Mouse (Mus musculus): Measurements from ENCODE around the gene Gm45808. TPM values are rescaled to one million over a fixed set of nuclear protein-coding genes. Genes with fewer than 3 reads are reported as not detected.
A peak's percentile ranks its signal among the peaks of the same experiment; 100 is the strongest.
"Not testable (repeated sequence)": the region's sequence is repeated elsewhere in the genome, so short reads cannot be mapped to it uniquely, and the experiment has no call there.

Gene Gm45808
- polyA plus RNA-seq, 1 experiment from 2014 or later, result not detected

- Histone ChIP-seq H3K4me1 (ENCODE audit: insufficient read depth, low read depth, low read length) (peaks cover 6% of the 10 kb centered on the region; the same call in 1 of the 2 replicates), H3K27me3 (replicated peaks; ENCODE audit: insufficient read depth, low read length) (no peaks in the 10 kb centered on the region), H3K36me3 (ENCODE audit: insufficient read depth, low read length) (peaks cover 6% of the 10 kb centered on the region; the same call in 1 of the 2 replicates), H3K27ac (ENCODE audit: low read length) (peak within 1 kb of the TSS; percentile 57), H3K9me3 (ENCODE audit: low read length) (no peaks in the 10 kb centered on the region), H3K4me2 (replicated peaks; ENCODE audit: low read depth, low read length) (peak within 1 kb of the TSS; percentile 86), H3K9ac (replicated peaks; ENCODE audit: low read depth) (peak within 1 kb of the TSS; percentile 63), H3K4me3 (ENCODE audit: low read depth, low read length) (peak within 1 kb of the TSS; percentile 79)
- peak; percentile 92 for ATAC-seq
- WGBS, result under 1% methylated on average over 49 of the region's 58 CpGs
- DNase-seq (ENCODE audit: low spot score), result peak; percentile 99
- TF ChIP-seq CTCF (IDR thresholded peaks at IDR 0.05) (peak; percentile 40), EP300 (IDR thresholded peaks at IDR 0.05) (no peak)
Observed at GRCm38 (mm10) chr7:45466283-45467089, 20.1 kb downstream of the Gm45808 start, which contains the start of gene Bax. Bax (minus strand) TSS chr7:45466898.

DNA sequence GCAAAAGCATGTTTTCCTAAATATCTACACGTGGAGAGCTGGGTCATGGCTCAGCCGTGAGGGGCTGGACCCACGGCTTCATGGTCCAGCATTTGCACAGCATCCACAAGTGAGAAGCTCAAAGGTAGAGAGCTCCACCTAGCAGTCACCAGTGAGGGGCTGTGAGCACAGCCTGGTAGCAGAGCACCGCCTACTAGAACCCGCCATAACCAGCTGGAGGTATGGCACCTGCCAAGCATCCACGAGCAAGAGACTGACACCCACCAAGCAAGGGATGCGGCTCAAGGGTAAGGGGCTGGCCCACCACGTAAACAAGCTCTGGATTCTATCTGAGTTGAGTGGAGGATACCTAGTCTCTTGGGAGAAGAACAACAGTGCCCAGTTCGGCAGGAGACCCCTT lies 21.1 kb downstream of the Gm45808 start:
- DNase-seq (ENCODE audit: low spot score) (no peak), ATAC-seq (no peak)
- TF ChIP-seq EP300 (IDR thresholded peaks at IDR 0.05) (no peak), CTCF (IDR thresholded peaks at IDR 0.05) (no peak; the same call in 1 of the 2 replicates)
- H3K36me3 ChIP-seq (ENCODE audit: insufficient read depth, low read length), result peaks cover 6% of the 10 kb centered on the region; the same call in 1 of the 2 replicates
- no peaks in the 10 kb centered on the region for H3K9me3 ChIP-seq (ENCODE audit: low read length)
- 72% methylated on average over 9 of the region's 9 CpGs for WGBS
- no peaks in the 10 kb centered on the region for H3K27me3 ChIP-seq (replicated peaks; ENCODE audit: insufficient read depth, low read length)
- peaks cover 11% of the 10 kb centered on the region; the same call in 1 of the 2 replicates for H3K4me1 ChIP-seq (ENCODE audit: insufficient read depth, low read depth, low read length)
- no peak overlapping the region for H3K4me3 ChIP-seq (ENCODE audit: low read depth, low read length)
- H3K9ac ChIP-seq (replicated peaks; ENCODE audit: low read depth), result no peak overlapping the region
- peak overlapping the region; percentile 86; the same call in 1 of the 2 replicates for H3K4me2 ChIP-seq (replicated peaks; ENCODE audit: low read depth, low read length)
- H3K27ac ChIP-seq (ENCODE audit: low read length), result no peak overlapping the region

DNA sequence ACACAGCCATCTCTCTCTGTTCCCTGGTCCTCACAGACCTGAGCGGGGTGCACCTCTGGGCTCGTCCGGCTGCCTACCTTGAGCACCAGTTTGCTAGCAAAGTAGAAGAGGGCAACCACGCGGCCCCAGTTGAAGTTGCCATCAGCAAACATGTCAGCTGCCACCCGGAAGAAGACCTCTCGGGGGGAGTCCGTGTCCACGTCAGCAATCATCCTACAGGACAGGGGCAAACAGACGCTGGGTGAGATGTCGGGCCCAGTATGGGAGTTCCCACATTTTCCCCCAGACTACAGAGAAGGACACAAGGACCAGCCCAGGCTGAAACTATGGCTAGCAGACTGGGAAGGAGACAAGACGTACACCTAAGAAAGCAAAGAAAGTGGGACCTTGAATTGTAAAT lies 21.5 kb downstream of the Gm45808 start:
- TF ChIP-seq CTCF (IDR thresholded peaks at IDR 0.05) (no peak), EP300 (IDR thresholded peaks at IDR 0.05) (no peak)
- Histone ChIP-seq H3K4me2 (replicated peaks; ENCODE audit: low read depth, low read length) (no peak overlapping the region), H3K36me3 (ENCODE audit: insufficient read depth, low read length) (peaks cover 6% of the 10 kb centered on the region; the same call in 1 of the 2 replicates), H3K4me3 (ENCODE audit: low read depth, low read length) (no peak overlapping the region), H3K4me1 (ENCODE audit: insufficient read depth, low read depth, low read length) (peaks cover 16% of the 10 kb centered on the region; the same call in 1 of the 2 replicates), H3K27ac (ENCODE audit: low read length) (no peak overlapping the region), H3K9ac (replicated peaks; ENCODE audit: low read depth) (no peak overlapping the region), H3K9me3 (ENCODE audit: low read length) (no peaks in the 10 kb centered on the region), H3K27me3 (replicated peaks; ENCODE audit: insufficient read depth, low read length) (no peaks in the 10 kb centered on the region)
- WGBS, result 93% methylated on average over 12 of the region's 12 CpGs
- DNase-seq (ENCODE audit: low spot score) (no peak), ATAC-seq (no peak)

DNA sequence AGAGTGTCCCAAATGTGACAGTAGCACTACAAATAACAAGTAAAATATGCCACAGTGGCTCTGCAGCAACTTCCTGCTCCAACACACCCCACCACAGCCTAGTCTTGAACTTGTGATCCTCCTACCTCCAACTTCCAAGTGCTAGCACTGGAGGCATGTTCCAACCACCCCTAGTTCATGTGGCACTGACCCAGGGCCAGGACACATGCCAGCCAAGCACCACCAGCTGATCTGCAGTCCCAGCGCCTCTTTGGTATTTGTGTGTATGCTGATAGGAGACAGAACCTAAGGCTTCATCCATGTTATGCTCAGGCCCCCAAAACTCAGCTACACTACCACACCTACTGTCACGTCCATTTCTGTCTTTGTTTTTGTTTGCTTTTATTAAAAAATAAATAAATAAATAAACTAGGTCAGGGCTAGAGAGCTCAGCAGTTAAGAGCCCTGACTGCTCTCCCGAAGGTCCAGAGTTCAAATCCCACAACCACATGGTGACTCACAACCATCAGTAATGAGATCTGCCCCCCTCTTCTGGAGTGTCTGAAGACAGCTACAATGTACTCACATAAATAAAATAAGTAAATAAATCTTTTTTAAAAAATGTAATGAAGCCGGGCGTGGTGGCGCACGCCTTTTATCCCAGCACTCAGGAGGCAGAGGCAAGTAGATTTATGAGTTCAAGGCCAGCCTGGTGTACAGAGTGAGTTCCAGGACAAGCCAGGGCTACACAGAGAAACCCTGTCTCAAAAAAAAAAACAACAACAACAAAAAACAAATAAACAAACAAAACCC lies 22.4 kb downstream of the Gm45808 start:
- ATAC-seq, result no peak
- no peak overlapping the region for H3K4me3 ChIP-seq (ENCODE audit: low read depth, low read length)
- H3K27ac ChIP-seq (ENCODE audit: low read length), result no peak overlapping the region
- no peak overlapping the region for H3K9ac ChIP-seq (replicated peaks; ENCODE audit: low read depth)
- H3K36me3 ChIP-seq (ENCODE audit: insufficient read depth, low read length), result peaks cover 6% of the 10 kb centered on the region; the same call in 1 of the 2 replicates
- WGBS, result 92% methylated on average over 7 of the region's 7 CpGs
- no peaks in the 10 kb centered on the region for H3K9me3 ChIP-seq (ENCODE audit: low read length)
- peaks cover 17% of the 10 kb centered on the region; the same call in 1 of the 2 replicates for H3K4me1 ChIP-seq (ENCODE audit: insufficient read depth, low read depth, low read length)
- no peak overlapping the region for H3K4me2 ChIP-seq (replicated peaks; ENCODE audit: low read depth, low read length)
- no peaks in the 10 kb centered on the region for H3K27me3 ChIP-seq (replicated peaks; ENCODE audit: insufficient read depth, low read length)
- no peak for DNase-seq (ENCODE audit: low spot score)
- TF ChIP-seq EP300 (IDR thresholded peaks at IDR 0.05) (no peak), CTCF (IDR thresholded peaks at IDR 0.05) (no peak)

DNA sequence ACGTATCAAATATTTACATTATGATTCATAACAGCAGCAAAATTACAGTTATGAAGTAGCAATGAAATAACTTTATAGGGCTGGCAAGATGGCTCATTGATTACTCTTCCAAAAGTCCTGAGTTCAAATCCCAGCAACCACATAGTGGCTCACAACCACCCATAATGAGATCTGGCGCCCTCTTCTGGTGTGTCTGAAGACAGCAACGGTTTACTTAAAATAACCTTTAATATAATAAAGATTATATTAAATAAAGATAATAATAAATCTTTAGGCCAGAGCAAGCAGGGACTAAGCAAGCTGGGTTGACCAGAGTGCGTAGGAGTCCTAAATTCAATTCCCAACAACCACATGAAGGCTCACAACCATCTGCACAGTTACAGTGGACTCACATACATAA lies 23.7 kb downstream of the Gm45808 start:
- not testable (repeated sequence) for H3K36me3 ChIP-seq (ENCODE audit: insufficient read depth, low read length); H3K4me3 ChIP-seq (ENCODE audit: low read depth, low read length); H3K27me3 ChIP-seq (replicated peaks; ENCODE audit: insufficient read depth, low read length); H3K9me3 ChIP-seq (ENCODE audit: low read length); H3K27ac ChIP-seq (ENCODE audit: low read length); ATAC-seq; H3K9ac ChIP-seq (replicated peaks; ENCODE audit: low read depth); DNase-seq (ENCODE audit: low spot score); H3K4me2 ChIP-seq (replicated peaks; ENCODE audit: low read depth, low read length)
- H3K4me1 ChIP-seq (ENCODE audit: insufficient read depth, low read depth, low read length), result peaks cover 24% of the 10 kb centered on the region; the same call in 1 of the 2 replicates
- WGBS, result 74% methylated on average over 4 of the region's 4 CpGs
- TF ChIP-seq CTCF (IDR thresholded peaks at IDR 0.05), result peak; percentile 19; the same call in 1 of the 2 replicates

DNA sequence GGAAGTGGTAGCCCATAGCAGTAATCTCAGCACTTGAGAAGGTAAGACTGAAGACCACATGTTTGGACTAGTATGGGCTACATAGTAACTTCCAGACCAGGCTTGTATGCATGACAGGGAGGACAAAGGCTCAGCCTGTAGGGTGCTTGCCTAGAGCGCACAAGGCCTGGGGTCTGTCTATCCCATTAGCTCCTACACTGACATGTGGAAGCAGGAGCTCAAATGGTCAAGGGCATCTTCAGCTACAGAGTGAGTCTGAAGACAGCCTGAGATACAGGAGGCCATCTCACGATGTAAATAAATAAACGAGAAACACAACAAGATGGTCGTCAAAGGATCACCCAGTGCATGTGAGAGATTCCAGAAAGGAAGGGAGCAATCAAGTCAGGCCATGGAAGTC lies 24.3 kb downstream of the Gm45808 start:
- TF ChIP-seq EP300 (IDR thresholded peaks at IDR 0.05), result no peak
- no peak for TF ChIP-seq CTCF (IDR thresholded peaks at IDR 0.05)
- peaks cover 6% of the 10 kb centered on the region; the same call in 1 of the 2 replicates for H3K36me3 ChIP-seq (ENCODE audit: insufficient read depth, low read length)
- peaks cover 29% of the 10 kb centered on the region; the same call in 1 of the 2 replicates for H3K4me1 ChIP-seq (ENCODE audit: insufficient read depth, low read depth, low read length)
- no peak overlapping the region for H3K4me2 ChIP-seq (replicated peaks; ENCODE audit: low read depth, low read length)
- no peak overlapping the region for H3K4me3 ChIP-seq (ENCODE audit: low read depth, low read length)
- H3K9ac ChIP-seq (replicated peaks; ENCODE audit: low read depth), result no peak overlapping the region
- ATAC-seq (no peak), DNase-seq (ENCODE audit: low spot score) (no peak)
- 94% methylated on average over 4 of the region's 4 CpGs for WGBS
- no peak overlapping the region for H3K27ac ChIP-seq (ENCODE audit: low read length)
- no peaks in the 10 kb centered on the region for H3K27me3 ChIP-seq (replicated peaks; ENCODE audit: insufficient read depth, low read length)
- H3K9me3 ChIP-seq (ENCODE audit: low read length), result no peaks in the 10 kb centered on the region
